Mouse (Mus musculus) intestine, postnatal 0 days (tissue): ENCODE data around the gene Man1b1. TPM values are rescaled to one million over a fixed set of nuclear protein-coding genes. Genes with fewer than 3 reads are reported as not detected.

Experiments used
- ATAC-seq: fragments of 200-750 bp; cut with Nextera tagmentation; 2 replicates; pipeline ENCODE4 v1.8.0; 2017; ENCODE audit warnings: mild to moderate bottlenecking, moderate TSS enrichment, moderate library complexity
- H3K27ac ChIP-seq: fragments of 300-500 bp; sonication (generic); 2 replicates; pipeline ENCODE4 v1.5.1; 2014; ENCODE audit warnings: mild to moderate bottlenecking, low read depth, low read length, moderate library complexity
- H3K27me3 ChIP-seq: fragments of 300-500 bp; sonication (generic); replicated peaks from 2 replicates; pipeline ENCODE4 v1.6.1; 2014; ENCODE audit warnings: low read length, mixed read lengths; ENCODE audit not compliant: control insufficient read depth, insufficient read depth
- H3K36me3 ChIP-seq: fragments of 300-500 bp; sonication (generic); 2 replicates; pipeline ENCODE4 v1.6.1; 2014; ENCODE audit warnings: mild to moderate bottlenecking, moderate library complexity; ENCODE audit not compliant: control insufficient read depth, insufficient read depth
- H3K4me1 ChIP-seq: fragments of 300-500 bp; sonication (generic); replicated peaks from 2 replicates; pipeline ENCODE4 v1.6.1; 2014; ENCODE audit warnings: antibody characterized with exemption, low read length, mixed read lengths; ENCODE audit not compliant: control insufficient read depth, insufficient read depth
- H3K4me2 ChIP-seq: fragments of 300-500 bp; sonication (generic); replicated peaks from 2 replicates; pipeline ENCODE4 v1.6.1; 2014; ENCODE audit warnings: low read depth, mild to moderate bottlenecking, moderate library complexity
- H3K4me3 ChIP-seq: fragments of 300-500 bp; sonication (generic); 2 replicates; pipeline ENCODE4 v1.5.1; 2014; ENCODE audit warnings: low read depth, low read length
- H3K9ac ChIP-seq: fragments of 300-500 bp; sonication (generic); 2 replicates; pipeline ENCODE4 v1.6.1; 2014; ENCODE audit warnings: mild to moderate bottlenecking, low read depth, low read length
- H3K9me3 ChIP-seq: fragments of 300-500 bp; sonication (generic); 2 replicates; pipeline ENCODE4 v1.6.1; 2016; ENCODE audit warnings: mixed run types; ENCODE audit not compliant: control insufficient read depth
- CTCF ChIP-seq: sonication (generic); IDR thresholded peaks from 2 replicates; pipeline ENCODE4 v1.5.1; 2016; ENCODE audit warnings: low read depth, mild to moderate bottlenecking, control low read depth, antibody characterized with exemption, moderate library complexity
- WGBS: fragments of 180-500 bp; shearing (Covaris S2); extraction: QIAGEN DNeasy Blood & Tissue Kit; methylation state at CpG from one replicate; pipeline ENCODE4 v1.1.7; 2014; 5-methylcytosine and 5-hydroxymethylcytosine counted together
- polyA plus RNA-seq: library from polyadenylated mRNA; unstranded; fragments of >200 nt; fragmentation: Nextera tagmentation; extraction: Ambion mirVana; gene quantifications from 2 replicates; pipeline ENCODE4 v1.2.1, GENCODE M21; 2015

Man1b1 gene
- polyA plus RNA-seq, 1 experiment from 2014 or later = 44.7 TPM

- no peaks in the 10 kb centered on the region for H3K9me3 ChIP-seq
- peaks cover 14% of the 10 kb centered on the region for H3K36me3 ChIP-seq
- no peaks in the 10 kb centered on the region for H3K27me3 ChIP-seq
- H3K27ac ChIP-seq = no peak overlapping the region
- H3K4me2 ChIP-seq = peak overlapping the region; percentile 85
- no peak overlapping the region for H3K9ac ChIP-seq
- peak overlapping the region; percentile 87 for H3K4me3 ChIP-seq
- 50% methylated on average over 9 of the region's 9 CpGs for WGBS
- TF ChIP-seq CTCF = peak; percentile 37
- no peak for ATAC-seq
- peaks cover 3% of the 10 kb centered on the region; the same call in 1 of the 2 replicates for H3K4me1 ChIP-seq
Measured at GRCm38 (mm10) chr2:25331470-25331869, 668 bp upstream of the Man1b1 start.

GRCm38 (mm10) chr2:25333569-25333968, 1.4 kb downstream of the Man1b1 start:
- TF ChIP-seq CTCF = no peak
- ATAC-seq = no peak
- WGBS = 75% methylated on average over 2 of the region's 2 CpGs
- peak overlapping the region; percentile 85 for H3K4me2 ChIP-seq
- no peak overlapping the region for H3K27ac ChIP-seq
- no peaks in the 10 kb centered on the region for H3K27me3 ChIP-seq
- H3K4me3 ChIP-seq = peak overlapping the region; percentile 87
- H3K36me3 ChIP-seq = peaks cover 34% of the 10 kb centered on the region
- no peaks in the 10 kb centered on the region for H3K9me3 ChIP-seq
- H3K9ac ChIP-seq = peak overlapping the region; percentile 72; the same call in 1 of the 2 replicates
- peaks cover 3% of the 10 kb centered on the region; the same call in 1 of the 2 replicates for H3K4me1 ChIP-seq

GRCm38 (mm10) chr2:25338303-25338702, 6.2 kb downstream of the Man1b1 start:
- Histone ChIP-seq H3K4me3 (no peak overlapping the region), H3K9ac (no peak overlapping the region), H3K4me2 (no peak overlapping the region), H3K27ac (no peak overlapping the region), H3K36me3 (peaks cover 60% of the 10 kb centered on the region), H3K4me1 (peaks cover 3% of the 10 kb centered on the region; the same call in 1 of the 2 replicates), H3K27me3 (no peaks in the 10 kb centered on the region), H3K9me3 (no peaks in the 10 kb centered on the region)
- ATAC-seq = peak; percentile 66
- WGBS = 68% methylated on average over 6 of the region's 6 CpGs
- no peak for TF ChIP-seq CTCF

- ATAC-seq = no peak
- 90% methylated on average over 7 of the region's 7 CpGs for WGBS
- Histone ChIP-seq H3K9ac (no peak overlapping the region), H3K27ac (no peak overlapping the region), H3K27me3 (no peaks in the 10 kb centered on the region), H3K4me1 (no peaks in the 10 kb centered on the region), H3K4me2 (no peak overlapping the region), H3K4me3 (no peak overlapping the region), H3K36me3 (peaks cover 96% of the 10 kb centered on the region), H3K9me3 (no peaks in the 10 kb centered on the region)
- TF ChIP-seq CTCF = no peak
Measured at GRCm38 (mm10) chr2:25348162-25348561, 16.0 kb downstream of the Man1b1 start.

GRCm38 (mm10) chr2:25349499-25349898, 17.4 kb downstream of the Man1b1 start:
- Histone ChIP-seq H3K36me3 (peaks cover 84% of the 10 kb centered on the region), H3K27me3 (no peaks in the 10 kb centered on the region), H3K9ac (no peak overlapping the region), H3K9me3 (no peaks in the 10 kb centered on the region), H3K27ac (no peak overlapping the region), H3K4me1 (no peaks in the 10 kb centered on the region), H3K4me2 (no peak overlapping the region), H3K4me3 (no peak overlapping the region)
- 95% methylated on average over 4 of the region's 4 CpGs for WGBS
- no peak for ATAC-seq
- TF ChIP-seq CTCF = no peak

- Histone ChIP-seq H3K4me1 (no peaks in the 10 kb centered on the region), H3K9ac (no peak overlapping the region), H3K27me3 (no peaks in the 10 kb centered on the region), H3K4me3 (no peak overlapping the region), H3K27ac (no peak overlapping the region), H3K36me3 (peaks cover 76% of the 10 kb centered on the region), H3K4me2 (no peak overlapping the region), H3K9me3 (no peaks in the 10 kb centered on the region)
- 94% methylated on average over 3 of the region's 3 CpGs for WGBS
- no peak for ATAC-seq
- no peak for TF ChIP-seq CTCF
Measured at GRCm38 (mm10) chr2:25350701-25351100, 18.6 kb downstream of the Man1b1 start.

- WGBS = 85% methylated on average over 6 of the region's 6 CpGs
- Histone ChIP-seq H3K4me3 (no peak overlapping the region), H3K36me3 (peaks cover 44% of the 10 kb centered on the region), H3K27ac (no peak overlapping the region), H3K4me2 (0 out of 2 replicates have a peak overlapping the region, but pooled peaks have one; percentile 84), H3K9me3 (no peaks in the 10 kb centered on the region), H3K27me3 (no peaks in the 10 kb centered on the region), H3K9ac (no peak overlapping the region), H3K4me1 (peaks cover 6% of the 10 kb centered on the region; the same call in 1 of the 2 replicates)
- no peak for ATAC-seq
- TF ChIP-seq CTCF = no peak
Measured at GRCm38 (mm10) chr2:25354211-25354610, 22.1 kb downstream of the Man1b1 start.
